In genomic region chr8:60983688-60984079, GRCm38 (mm10) we compare ENCODE assay signal across 8 mouse cellular contexts. TPM values are rescaled to one million over a fixed set of nuclear protein-coding genes. Genes with fewer than 3 reads are reported as not detected.
DNase-seq lines count a peak whose midpoint lies in the region; ATAC-seq and TF ChIP-seq lines count a peak whose summit lies in the region.

No protein-coding gene starts in this region.

- H3K27me3 ChIP-seq in MEL (ENCODE audit: control insufficient read depth in 1 of 2, insufficient read depth in 2 of 2, low read length in 2 of 2): no peaks in the 10 kb centered on the region
- H3K27me3 ChIP-seq in forebrain, embryonic 16.5 days (replicated peaks; ENCODE audit: control insufficient read depth, insufficient read depth, low read length): no peaks in the 10 kb centered on the region
- no peaks in the 10 kb centered on the region for H3K27me3 ChIP-seq in neural tube, embryonic 14.5 days (ENCODE audit: control insufficient read depth, insufficient read depth, low read length)

- peak; percentile 49 to 69 (median 63) for TF ChIP-seq CTCF in MEL (IDR thresholded peaks at IDR 0.05 in 2 of 3, conservative IDR thresholded peaks at IDR 0.05 in 1 of 3; ENCODE audit: control insufficient read depth in 1 of 3, insufficient read depth in 1 of 3, low read depth in 2 of 3, low read length in 3 of 3, poor library complexity in 1 of 3, severe bottlenecking in 1 of 3)
- TF ChIP-seq CTCF in layer of hippocampus, adult 2 months (conservative IDR thresholded peaks at IDR 0.05): peak; percentile 76

- peak; percentile 86 for DNase-seq in MEL (ENCODE audit: low read depth, low spot score)
- DNase-seq in cerebellum, adult 11-12 months: peak; percentile 78
- DNase-seq in heart, postnatal 25 days (ENCODE audit: low spot score): peak; percentile 15
- DNase-seq in layer of hippocampus, adult 2 months (ENCODE audit: low spot score in 2 of 2): peak; percentile 42 to 54
- peak; percentile 82 to 84 for DNase-seq in lung, adult 18-20 months
- DNase-seq in testis, postnatal 14 days (ENCODE audit: low spot score): peak; percentile 54

- peak overlapping the region; percentile 96 for H3K4me2 ChIP-seq in forebrain, embryonic 16.5 days (ENCODE audit: low read length)
- H3K4me2 ChIP-seq in neural tube, embryonic 14.5 days (ENCODE audit: low read depth, low read length): peak overlapping the region; percentile 81

- peak in 1 of 2 experiments; percentile 1; a peak in 1 of 4 replicates for TF ChIP-seq POLR2A in MEL (IDR thresholded peaks at IDR 0.05; ENCODE audit: control insufficient read depth in 1 of 2, insufficient read depth in 1 of 2, low read depth in 1 of 2, low read length in 2 of 2, poor library complexity in 1 of 2)

- H3K36me3 ChIP-seq in MEL (ENCODE audit: control insufficient read depth in 1 of 2, insufficient read depth in 2 of 2, low read length in 2 of 2): peaks cover 0 to 34% of the 10 kb centered on the region in 2 experiments; a peak in 2 of 4 replicates
- H3K36me3 ChIP-seq in forebrain, embryonic 16.5 days (ENCODE audit: control insufficient read depth, insufficient read depth): no peaks in the 10 kb centered on the region
- H3K36me3 ChIP-seq in neural tube, embryonic 14.5 days (ENCODE audit: control insufficient read depth, insufficient read depth, low read length): no peaks in the 10 kb centered on the region

- H3K4me3 ChIP-seq in MEL (ENCODE audit: control insufficient read depth in 1 of 2, insufficient read depth in 1 of 2, low read depth in 2 of 2, low read length in 2 of 2): peak overlapping the region; percentile 72 to 73
- peak overlapping the region; percentile 98 for H3K4me3 ChIP-seq in forebrain, embryonic 16.5 days (replicated peaks; ENCODE audit: low read length)
- H3K4me3 ChIP-seq in layer of hippocampus, adult 2 months: peak overlapping the region; percentile 79
- peak overlapping the region; percentile 87 for H3K4me3 ChIP-seq in neural tube, embryonic 14.5 days (ENCODE audit: low read depth, low read length)

- H3K4me1 ChIP-seq in MEL (ENCODE audit: control insufficient read depth in 1 of 2, insufficient read depth in 2 of 2, low read length in 2 of 2): peaks cover 7 to 11% of the 10 kb centered on the region in 2 experiments
- peaks cover 6% of the 10 kb centered on the region for H3K4me1 ChIP-seq in forebrain, embryonic 16.5 days (replicated peaks; ENCODE audit: control insufficient read depth, insufficient read depth, low read length)
- H3K4me1 ChIP-seq in neural tube, embryonic 14.5 days (ENCODE audit: control insufficient read depth, insufficient read depth, low read length): peaks cover 6% of the 10 kb centered on the region; the same call in 1 of the 2 replicates

- 6% methylated on average over 9 of the region's 9 CpGs for WGBS in forebrain, embryonic 16.5 days
- WGBS in neural tube, embryonic 14.5 days: 7% methylated on average over 9 of the region's 9 CpGs

- intact Hi-C loops in heart, postnatal 25 days (cut with DNase I): loop anchor here (1.0 to 2.0 kb wide), 2 partner anchors 9 to 15 kb away; no protein-coding TSS in a partner anchor

- peaks cover 36% of the 10 kb centered on the region for H3K79me2 ChIP-seq in MEL (ENCODE audit: control insufficient read depth, insufficient read depth, low read length, poor library complexity)

- peak; percentile 55 for ATAC-seq in forebrain, embryonic 16.5 days
- peak; percentile 75 for ATAC-seq in neural tube, embryonic 14.5 days (ENCODE audit: low read depth)

- no peaks in the 10 kb centered on the region for H3K9me3 ChIP-seq in MEL (replicated peaks; ENCODE audit: insufficient read depth, low read length)
- H3K9me3 ChIP-seq in forebrain, embryonic 16.5 days (ENCODE audit: control insufficient read depth, low read length): no peaks in the 10 kb centered on the region
- no peaks in the 10 kb centered on the region for H3K9me3 ChIP-seq in neural tube, embryonic 14.5 days (ENCODE audit: control insufficient read depth, low read length)

- peak; percentile 65 for TF ChIP-seq RAD21 in MEL (IDR thresholded peaks at IDR 0.05; ENCODE audit: low read depth, low read length)

- peak overlapping the region; percentile 96 for H3K27ac ChIP-seq in MEL (ENCODE audit: control insufficient read depth, low read depth, low read length)
- H3K27ac ChIP-seq in forebrain, embryonic 16.5 days (ENCODE audit: low read length): peak overlapping the region; percentile 85
- H3K27ac ChIP-seq in layer of hippocampus, adult 2 months: peak overlapping the region; percentile 92
- peak overlapping the region; percentile 86 for H3K27ac ChIP-seq in neural tube, embryonic 14.5 days (ENCODE audit: low read depth, low read length)

- peak overlapping the region; percentile 88 for H3K9ac ChIP-seq in MEL (ENCODE audit: control insufficient read depth, low read depth, low read length, poor library complexity, severe bottlenecking)
- H3K9ac ChIP-seq in forebrain, embryonic 16.5 days (replicated peaks; ENCODE audit: low read depth, low read length): peak overlapping the region; percentile 82
- peak overlapping the region; percentile 78 for H3K9ac ChIP-seq in neural tube, embryonic 14.5 days (replicated peaks; ENCODE audit: low read depth, low read length)

- no peak for TF ChIP-seq EP300 in MEL (IDR thresholded peaks at IDR 0.05; ENCODE audit: low read depth in 1 of 2, low read length in 2 of 2)

TF ChIP-seq in MEL, 35 proteins besides CTCF, POLR2A, EP300 and RAD21:
- TF ChIP-seq USF1 (IDR thresholded peaks at IDR 0.05; ENCODE audit: low read depth, low read length): 0 out of 2 replicates have a peak, but pooled peaks have one; percentile 35
- no peak for TF ChIP-seq TAL1 (IDR thresholded peaks at IDR 0.05; ENCODE audit: low read length)
- no peak for TF ChIP-seq KAT2A (conservative IDR thresholded peaks at IDR 0.05; ENCODE audit: low read depth, low read length)
- TF ChIP-seq CHD1 (IDR thresholded peaks at IDR 0.05; ENCODE audit: low read depth, low read length): peak; percentile 29; the same call in 1 of the 2 replicates
- no peak for TF ChIP-seq MAFK (IDR thresholded peaks at IDR 0.05; ENCODE audit: borderline replicate concordance, low read depth, low read length)
- peak; percentile 99 for TF ChIP-seq MYC (IDR thresholded peaks at IDR 0.05; ENCODE audit: low read depth, low read length)
- TF ChIP-seq NRF1 (IDR thresholded peaks at IDR 0.05; ENCODE audit: insufficient read depth, low read depth, low read length, poor library complexity, severe bottlenecking): no peak; the same call in 1 of the 2 replicates
- no peak for TF ChIP-seq ZKSCAN1 (IDR thresholded peaks at IDR 0.05; ENCODE audit: low read depth, low read length)
- no peak for TF ChIP-seq MEF2A (IDR thresholded peaks at IDR 0.05; ENCODE audit: extremely low read depth, insufficient replicate concordance, low read depth, low read length, poor library complexity, severe bottlenecking)
- TF ChIP-seq CHD2 (IDR thresholded peaks at IDR 0.05; ENCODE audit: low read length): no peak
- TF ChIP-seq SMC3 (IDR thresholded peaks at IDR 0.05; ENCODE audit: low read depth, low read length): peak; percentile 57
- no peak; the same call in 1 of the 2 replicates for TF ChIP-seq RCOR1 (IDR thresholded peaks at IDR 0.05; ENCODE audit: low read depth, low read length)
- no peak for TF ChIP-seq GABPA (IDR thresholded peaks at IDR 0.05; ENCODE audit: low read depth, low read length)
- 0 out of 2 replicates have a peak, but pooled peaks have one; percentile 42 for TF ChIP-seq POLR2AphosphoS5 (IDR thresholded peaks at IDR 0.05; ENCODE audit: borderline replicate concordance, low read depth, low read length)
- no peak for TF ChIP-seq JUND (IDR thresholded peaks at IDR 0.05; ENCODE audit: low read depth, low read length)
- peak; percentile 41 for TF ChIP-seq SIN3A (IDR thresholded peaks at IDR 0.05; ENCODE audit: low read length)
- TF ChIP-seq HCFC1 (IDR thresholded peaks at IDR 0.05; ENCODE audit: low read depth, low read length): no peak
- no peak for TF ChIP-seq ELF1 (IDR thresholded peaks at IDR 0.05; ENCODE audit: low read depth, low read length)
- TF ChIP-seq MAX (IDR thresholded peaks at IDR 0.05; ENCODE audit: low read length): peak; percentile 92
- TF ChIP-seq MAZ (IDR thresholded peaks at IDR 0.05; ENCODE audit: low read depth, low read length): no peak
- TF ChIP-seq BHLHE40 (IDR thresholded peaks at IDR 0.05; ENCODE audit: borderline replicate concordance, low read depth, low read length): no peak
- 0 out of 2 replicates have a peak, but pooled peaks have one; percentile 3 for TF ChIP-seq POLR2AphosphoS2 (IDR thresholded peaks at IDR 0.05; ENCODE audit: low read length)
- peak; percentile 96 for TF ChIP-seq MXI1 (IDR thresholded peaks at IDR 0.05; ENCODE audit: low read depth, low read length)
- peak; percentile 13; the same call in 1 of the 2 replicates for TF ChIP-seq ETS1 (IDR thresholded peaks at IDR 0.05; ENCODE audit: low read depth, low read length)
- peak; percentile 29; the same call in 1 of the 2 replicates for TF ChIP-seq ZC3H11A (IDR thresholded peaks at IDR 0.05; ENCODE audit: low read depth, low read length)

RNA-seq across cellular contexts. Expression of gene Clcn3, which starts 0.6 kb away (rescaled TPM):
- 28.8 and 34.6 TPM in 2 replicates for total RNA-seq in MEL (2012; rRNA removed)
- polyA plus RNA-seq in MEL (2012; ENCODE audit: insufficient read depth in 1 of 2, insufficient read length in 2 of 2, low read depth in 1 of 2, low replicate concordance in 2 of 2, missing spikeins in 1 of 2): 10 to 100 TPM; 33.0 to 65.6 TPM
- polyA plus RNA-seq in forebrain, embryonic 16.5 days (2015; fragmentation: Nextera tagmentation; extraction: Ambion mirVana): 70.6 and 72.5 TPM in 2 replicates
- total RNA-seq in heart, postnatal 25 days (2021): 10 to 100 TPM; 33.0 to 34.0 TPM
- total RNA-seq in layer of hippocampus, adult 2 months (2021): 100 to 1,000 TPM; 121 to 123 TPM
- polyA plus RNA-seq in neural tube, embryonic 14.5 days (2014; fragmentation: Nextera tagmentation; extraction: Ambion mirVana): 80.7 and 90.1 TPM in 2 replicates

RNA-seq across cellular contexts. Expression of gene Nek1, which starts 9.3 kb away (rescaled TPM):
- 8.9 and 11.5 TPM in 2 replicates for total RNA-seq in MEL (2012; rRNA removed)
- 10 to 100 TPM; 15.6 to 35.3 TPM for polyA plus RNA-seq in MEL (2012; ENCODE audit: insufficient read depth in 1 of 2, insufficient read length in 2 of 2, low read depth in 1 of 2, low replicate concordance in 2 of 2, missing spikeins in 1 of 2)
- polyA plus RNA-seq in forebrain, embryonic 16.5 days (2015; fragmentation: Nextera tagmentation; extraction: Ambion mirVana): 25.2 and 26.0 TPM in 2 replicates
- total RNA-seq in heart, postnatal 25 days (2021): 1 to 10 TPM; 7.8 to 9.0 TPM
- 10 to 100 TPM; 24.5 to 30.5 TPM for total RNA-seq in layer of hippocampus, adult 2 months (2021)
- polyA plus RNA-seq in neural tube, embryonic 14.5 days (2014; fragmentation: Nextera tagmentation; extraction: Ambion mirVana): 33.0 and 42.9 TPM in 2 replicates

Comparison
In these comparisons a context has a peak if more than half of its experiments do, and no peak if none do; other contexts are left out.
1. Peak in every context shown above with its lines: DNase-seq, ATAC-seq, H3K4me3 ChIP-seq and H3K27ac ChIP-seq.
2. DNase-seq: peak in every context shown above with its lines; median percentile 86 in MEL; 83 in lung, adult 18-20 months; 78 in cerebellum, adult 11-12 months; 54 in testis, postnatal 14 days; 48 in layer of hippocampus, adult 2 months; 15 in heart, postnatal 25 days.